Mouse (Mus musculus) liver, embryonic 14.5 days (tissue): Measurements from ENCODE around the gene Rassf6.

Source experiments
- CTCF ChIP-seq: IDR thresholded peaks from 2 replicates; pipeline ENCODE4 v1.5.1; 2016; ENCODE audit warnings: antibody characterized with exemption, low read depth, control low read depth
- EP300 ChIP-seq: IDR thresholded peaks from 2 replicates; pipeline ENCODE4 v1.6.1; 2016; ENCODE audit warnings: antibody characterized with exemption, low read depth

GRCm38 (mm10) chr5:90565205-90565604 is 75.3 kb downstream of the Rassf6 start:
- TF ChIP-seq CTCF (no peak), EP300 (no peak)
